Mouse (Mus musculus) stomach, postnatal 0 days (tissue): Measurements from ENCODE around the gene Zbtb16. TPM values are rescaled to one million over a fixed set of nuclear protein-coding genes. Genes with fewer than 3 reads are reported as not detected.

Experiments used
- ATAC-seq: fragments of 200-750 bp; cut with Nextera tagmentation; 2 replicates; pipeline ENCODE4 v1.8.0; 2017; ENCODE audit not compliant: low FRiP score, low TSS enrichment
- DNase-seq: peaks from one replicate; pipeline ENCODE4 v3.0.0-alpha.2; 2016; ENCODE audit warnings: low spot score
- H3K27ac ChIP-seq: fragments of 300-500 bp; sonication (generic); replicated peaks from 2 replicates; pipeline ENCODE4 v1.5.1; 2014; ENCODE audit warnings: mild to moderate bottlenecking, control low read depth
- H3K27me3 ChIP-seq: fragments of 300-500 bp; sonication (generic); 2 replicates; pipeline ENCODE4 v1.6.1; 2014; ENCODE audit warnings: low read length; ENCODE audit not compliant: control insufficient read depth, insufficient read depth
- H3K36me3 ChIP-seq: fragments of 300-500 bp; sonication (generic); 2 replicates; pipeline ENCODE4 v1.6.1; 2014; ENCODE audit warnings: low read length, mixed read lengths; ENCODE audit not compliant: control insufficient read depth, insufficient read depth
- H3K4me1 ChIP-seq: fragments of 300-500 bp; sonication (generic); replicated peaks from 2 replicates; pipeline ENCODE4 v1.6.1; 2014; ENCODE audit warnings: antibody characterized with exemption; ENCODE audit not compliant: control insufficient read depth, insufficient read depth
- H3K4me2 ChIP-seq: fragments of 300-500 bp; sonication (generic); replicated peaks from 2 replicates; pipeline ENCODE4 v1.6.1; 2014; ENCODE audit warnings: low read depth, mild to moderate bottlenecking, control low read depth, moderate library complexity
- H3K4me3 ChIP-seq: fragments of 300-500 bp; sonication (generic); 2 replicates; pipeline ENCODE4 v1.5.1; 2014; ENCODE audit warnings: low read depth, low read length, control low read depth
- H3K9ac ChIP-seq: fragments of 300-500 bp; sonication (generic); 2 replicates; pipeline ENCODE4 v1.6.1; 2014; ENCODE audit warnings: mild to moderate bottlenecking, low read length, control low read depth, mixed read lengths
- H3K9me3 ChIP-seq: fragments of 300-500 bp; sonication (generic); 2 replicates; pipeline ENCODE4 v1.6.1; 2016; ENCODE audit warnings: low read length; ENCODE audit not compliant: control insufficient read depth
- CTCF ChIP-seq: IDR thresholded peaks from 2 replicates; pipeline ENCODE4 v1.5.1; 2016; ENCODE audit warnings: antibody characterized with exemption, low read depth, mild to moderate bottlenecking, moderate library complexity
- EP300 ChIP-seq: optimal IDR thresholded peaks from 2 replicates; pipeline ENCODE3; 2016; ENCODE audit warnings: antibody characterized with exemption
- WGBS: fragments of 180-500 bp; shearing (Covaris S2); extraction: QIAGEN DNeasy Blood & Tissue Kit; methylation state at CpG from one replicate; pipeline ENCODE4 v1.1.7; 2014; 5-methylcytosine and 5-hydroxymethylcytosine counted together
- polyA plus RNA-seq: library from polyadenylated mRNA; unstranded; fragments of >200 nt; fragmentation: Nextera tagmentation; extraction: Ambion mirVana; gene quantifications from 2 replicates; pipeline ENCODE4 v1.2.1, GENCODE M21; 2015

Zbtb16 gene
- polyA plus RNA-seq, 1 experiment from 2014 or later = 1.7 TPM

- Histone ChIP-seq H3K4me2 (no peak overlapping the region), H3K9ac (no peak overlapping the region), H3K4me3 (no peak overlapping the region), H3K36me3 (no peaks in the 10 kb centered on the region), H3K4me1 (no peaks in the 10 kb centered on the region), H3K9me3 (no peaks in the 10 kb centered on the region), H3K27me3 (no peaks in the 10 kb centered on the region), H3K27ac (no peak overlapping the region)
- 62% methylated on average over 10 of the region's 10 CpGs for WGBS
- no peak for DNase-seq
- no peak for TF ChIP-seq CTCF
- TF ChIP-seq EP300 = no peak
- no peak for ATAC-seq
Measured at GRCm38 (mm10) chr9:48795740-48796139, 40.3 kb downstream of the Zbtb16 start.

- no peaks in the 10 kb centered on the region for H3K27me3 ChIP-seq
- DNase-seq (no peak), ATAC-seq (no peak)
- no peak overlapping the region for H3K4me3 ChIP-seq
- H3K4me1 ChIP-seq = no peaks in the 10 kb centered on the region
- H3K4me2 ChIP-seq = no peak overlapping the region
- no peak overlapping the region for H3K9ac ChIP-seq
- no peak overlapping the region for H3K27ac ChIP-seq
- H3K36me3 ChIP-seq = no peaks in the 10 kb centered on the region
- 37% methylated on average over 8 of the region's 8 CpGs for WGBS
- TF ChIP-seq CTCF = no peak
- TF ChIP-seq EP300 = no peak
- no peaks in the 10 kb centered on the region for H3K9me3 ChIP-seq
Measured at GRCm38 (mm10) chr9:48795095-48795494, 40.9 kb downstream of the Zbtb16 start.

- no peaks in the 10 kb centered on the region for H3K27me3 ChIP-seq
- DNase-seq (no peak), ATAC-seq (no peak)
- no peaks in the 10 kb centered on the region for H3K9me3 ChIP-seq
- no peak for TF ChIP-seq EP300
- no peak for TF ChIP-seq CTCF
- no peak overlapping the region for H3K4me3 ChIP-seq
- H3K9ac ChIP-seq = no peak overlapping the region
- H3K27ac ChIP-seq = no peak overlapping the region
- no peaks in the 10 kb centered on the region for H3K36me3 ChIP-seq
- no peaks in the 10 kb centered on the region for H3K4me1 ChIP-seq
- 49% methylated on average over 2 of the region's 2 CpGs for WGBS
- H3K4me2 ChIP-seq = no peak overlapping the region
Measured at GRCm38 (mm10) chr9:48794463-48794862, 41.6 kb downstream of the Zbtb16 start.

GRCm38 (mm10) chr9:48793638-48794188 is 42.3 kb downstream of the Zbtb16 start:
- no peak for ATAC-seq
- no peak for DNase-seq
- Histone ChIP-seq H3K4me3 (no peak overlapping the region), H3K36me3 (no peaks in the 10 kb centered on the region), H3K27ac (no peak overlapping the region), H3K4me1 (no peaks in the 10 kb centered on the region), H3K9ac (no peak overlapping the region), H3K27me3 (no peaks in the 10 kb centered on the region), H3K9me3 (no peaks in the 10 kb centered on the region), H3K4me2 (no peak overlapping the region)
- WGBS = 42% methylated on average over 4 of the region's 4 CpGs
- no peak for TF ChIP-seq EP300
- TF ChIP-seq CTCF = no peak

- H3K4me3 ChIP-seq = no peak overlapping the region
- H3K27me3 ChIP-seq = no peaks in the 10 kb centered on the region
- no peak overlapping the region for H3K9ac ChIP-seq
- 79% methylated on average over 10 of the region's 10 CpGs for WGBS
- ATAC-seq (no peak), DNase-seq (no peak)
- H3K4me2 ChIP-seq = no peak overlapping the region
- no peaks in the 10 kb centered on the region for H3K36me3 ChIP-seq
- H3K4me1 ChIP-seq = no peaks in the 10 kb centered on the region
- TF ChIP-seq CTCF = no peak
- no peak for TF ChIP-seq EP300
- no peaks in the 10 kb centered on the region for H3K9me3 ChIP-seq
- no peak overlapping the region for H3K27ac ChIP-seq
Measured at GRCm38 (mm10) chr9:48790575-48790974, 45.4 kb downstream of the Zbtb16 start.

GRCm38 (mm10) chr9:48787906-48788410 is 48.1 kb downstream of the Zbtb16 start:
- TF ChIP-seq EP300 (no peak), CTCF (no peak)
- ATAC-seq (no peak), DNase-seq (no peak)
- no peaks in the 10 kb centered on the region for H3K9me3 ChIP-seq
- WGBS = 66% methylated on average over 9 of the region's 9 CpGs
- no peaks in the 10 kb centered on the region for H3K36me3 ChIP-seq
- no peaks in the 10 kb centered on the region for H3K27me3 ChIP-seq
- H3K9ac ChIP-seq = no peak overlapping the region
- no peak overlapping the region for H3K4me3 ChIP-seq
- no peak overlapping the region for H3K27ac ChIP-seq
- no peak overlapping the region for H3K4me2 ChIP-seq
- H3K4me1 ChIP-seq = no peaks in the 10 kb centered on the region
